Mouse (Mus musculus): ENCODE measurements at regions not wholly inside any gene's neighbourhood (a gene's known extent, or its start where the extent isn't known, plus 50 kb on each side); places are given as distances from the start of the nearest gene placed in this dataset.
A peak's percentile ranks its signal among the peaks of the same experiment; 100 is the strongest.

DNA sequence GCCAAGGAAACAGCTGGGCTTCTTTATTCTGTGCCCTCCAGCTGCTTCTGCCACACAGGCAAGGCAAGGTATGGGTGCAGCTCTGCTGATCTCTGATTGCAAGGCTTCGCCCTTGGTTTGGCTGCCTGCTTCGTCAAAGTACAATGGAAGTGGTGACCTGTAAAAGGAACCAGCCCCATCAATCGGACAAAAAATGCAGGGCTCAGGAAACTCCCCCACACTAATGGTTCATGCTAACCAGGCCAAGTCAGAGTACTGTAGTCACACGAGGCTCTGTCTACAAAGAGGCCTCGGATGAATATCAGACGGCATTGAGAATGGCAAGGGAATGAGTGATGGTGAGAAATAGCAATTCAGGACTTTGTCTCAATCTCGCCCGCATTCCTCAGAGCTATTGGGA is 433.8 kb downstream of the Meis1 start:
- no peak for DNase-seq (ENCODE audit: low spot score)
- intact Hi-C loops (cut with DNase I): no loop called here

- intact Hi-C loops (cut with DNase I): no loop called here
- DNase-seq (ENCODE audit: low spot score): no peak
Measured at GRCm38 (mm10) chr11:18582781-18583161, 436.0 kb downstream of the Meis1 start.

GRCm38 (mm10) chr11:18581997-18582780 is 436.6 kb downstream of the Meis1 start:
- DNase-seq (ENCODE audit: low spot score): no peak
- intact Hi-C loops (cut with DNase I): no loop called here

DNA sequence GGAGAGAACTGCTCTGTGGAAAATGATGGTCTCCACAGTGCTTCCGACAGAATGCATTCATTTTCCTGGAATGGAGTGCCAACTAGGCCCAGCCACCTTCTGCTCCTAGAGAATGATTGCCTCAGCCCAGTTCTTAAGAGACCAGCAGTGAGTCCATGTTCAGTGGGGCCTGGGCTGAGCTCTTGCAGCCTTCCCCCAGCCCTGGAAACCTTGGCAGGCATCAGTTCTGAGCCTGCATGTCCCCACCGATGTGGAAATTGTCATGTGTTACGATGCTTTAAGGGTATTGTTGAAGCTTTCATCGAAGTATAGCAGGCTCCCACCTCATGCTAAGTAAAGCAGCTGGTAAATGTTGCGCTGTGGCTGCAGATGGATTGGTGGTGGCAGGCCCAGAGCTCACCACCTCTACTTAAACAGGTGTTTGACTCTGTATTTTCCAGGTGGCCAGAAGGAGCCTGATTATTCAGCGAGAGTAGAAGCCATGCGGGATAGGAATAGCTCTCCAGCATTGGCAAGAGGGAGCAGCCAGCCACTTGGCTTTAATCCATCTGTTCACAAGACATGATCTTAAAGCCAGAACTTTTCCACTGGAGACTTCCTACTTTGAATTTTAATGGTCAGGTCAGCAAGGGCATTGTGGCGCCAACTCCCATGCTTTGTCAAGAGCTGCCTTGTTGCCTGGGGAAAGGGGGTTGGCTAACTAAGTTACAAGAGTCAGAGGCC is 437.5 kb downstream of the Meis1 start:
- intact Hi-C loops (cut with DNase I): no loop called here
- no peak for DNase-seq (ENCODE audit: low spot score)

GRCm38 (mm10) chr11:18571557-18572209 is 447.1 kb downstream of the Meis1 start:
- intact Hi-C loops (cut with DNase I): no loop called here
- no peak for DNase-seq (ENCODE audit: low spot score)

- intact Hi-C loops (cut with DNase I): no loop called here
- no peak for DNase-seq (ENCODE audit: low spot score)
Measured at GRCm38 (mm10) chr11:18563011-18563410, 455.8 kb downstream of the Meis1 start.

DNA sequence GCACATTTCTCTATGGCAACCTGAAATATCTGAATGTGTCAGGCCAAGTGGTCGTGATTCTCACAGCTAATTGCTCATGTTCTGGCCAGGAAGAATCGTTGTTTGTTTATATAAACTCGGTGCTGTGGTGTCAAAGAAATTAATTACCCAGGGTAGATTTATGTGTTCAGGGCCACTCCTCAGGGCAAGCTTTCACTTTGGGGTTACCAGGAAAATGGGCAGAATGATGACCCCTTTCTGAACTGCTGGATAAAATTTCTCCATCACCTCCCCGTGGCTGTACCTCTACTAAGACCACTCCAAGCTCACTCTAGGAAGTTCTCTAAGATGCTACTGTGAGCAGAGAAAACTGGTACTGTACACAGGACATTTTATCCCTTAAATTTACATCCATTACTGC is 460.1 kb downstream of the Meis1 start:
- intact Hi-C loops (cut with DNase I): no loop called here
- no peak for DNase-seq (ENCODE audit: low spot score)

DNA sequence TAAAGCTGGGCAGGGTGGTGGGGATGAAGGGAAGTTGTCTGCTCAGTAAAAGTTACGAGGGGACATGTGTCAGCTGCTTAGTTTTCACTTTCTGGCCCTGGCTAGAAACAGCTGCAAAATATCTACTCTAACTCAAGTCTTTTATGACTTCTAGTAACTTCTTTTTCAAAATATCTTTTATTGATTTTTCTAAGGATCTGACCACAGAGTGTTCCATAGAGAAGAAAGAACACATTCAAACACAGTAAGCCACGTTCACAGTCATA is 483.3 kb downstream of the Meis1 start:
- intact Hi-C loops (cut with DNase I): no loop called here

GRCm38 (mm10) chr11:18534807-18535591 is 483.8 kb downstream of the Meis1 start:
- intact Hi-C loops (cut with DNase I): no loop called here
- no peak for DNase-seq (ENCODE audit: low spot score)

More for the DNA sequence above, 483.3 kb downstream of the Meis1 start:
- no peak for DNase-seq (ENCODE audit: low spot score)

- DNase-seq (ENCODE audit: low spot score): peak; percentile 1
Measured at GRCm38 (mm10) chr11:18531264-18532110, 487.3 kb downstream of the Meis1 start.

DNA sequence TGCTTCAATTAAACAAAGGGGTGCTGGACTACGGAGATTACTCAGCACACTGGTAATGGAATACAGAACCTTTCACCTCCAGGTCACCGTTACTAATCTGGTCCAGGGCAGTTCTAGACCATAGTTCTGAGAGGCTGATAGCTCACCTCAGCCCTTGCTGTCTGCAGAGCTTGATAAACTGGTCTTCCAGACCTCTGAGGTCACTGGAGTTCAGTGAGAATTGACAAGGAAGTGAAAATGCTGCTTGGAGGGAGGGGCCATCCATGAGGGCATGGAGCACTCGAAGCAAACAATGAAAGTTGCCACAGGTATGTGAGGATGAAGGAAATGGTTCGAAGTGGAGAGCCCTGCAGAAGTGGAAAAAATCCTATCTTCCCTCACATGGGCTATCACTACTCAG is 490.2 kb downstream of the Meis1 start:
- intact Hi-C loops (cut with DNase I): no loop called here
- no peak for DNase-seq (ENCODE audit: low spot score)

More at GRCm38 (mm10) chr11:18531264-18532110, 487.3 kb downstream of the Meis1 start:
- intact Hi-C loops (cut with DNase I): no loop called here

DNA sequence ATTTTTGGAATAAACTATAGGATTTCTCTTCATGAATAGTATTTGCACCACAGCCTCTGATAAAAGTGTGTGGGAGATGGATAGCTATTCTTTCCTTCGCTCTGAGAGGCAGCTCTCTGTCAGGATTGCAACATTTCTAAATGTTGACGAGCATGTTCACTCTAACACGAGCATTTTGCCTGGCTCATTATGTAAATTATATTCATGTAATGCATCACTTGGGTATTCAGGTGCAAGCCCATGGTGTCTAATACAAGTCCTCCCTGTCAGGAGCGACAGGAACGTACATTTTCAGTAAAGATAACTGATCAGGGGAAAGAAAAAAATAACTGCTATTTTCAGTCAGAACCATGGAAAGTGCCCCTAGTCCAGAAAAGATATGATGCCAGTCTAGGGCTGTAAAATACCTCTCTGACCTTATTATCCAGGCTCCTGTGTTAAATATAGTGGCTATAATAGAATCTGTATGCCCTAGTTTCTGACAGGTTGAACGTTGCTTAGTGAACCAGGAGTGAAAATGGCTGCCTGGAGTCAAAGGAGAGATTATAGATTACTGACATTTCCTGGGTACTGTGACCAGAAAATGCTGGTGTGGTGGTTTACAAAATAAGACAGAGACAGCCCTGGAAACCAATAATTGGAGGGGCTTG is 523.6 kb downstream of the Meis1 start:
- no peak for DNase-seq (ENCODE audit: low spot score)
- intact Hi-C loops (cut with DNase I): no loop called here

GRCm38 (mm10) chr11:18493981-18494380 is 524.8 kb downstream of the Meis1 start:
- intact Hi-C loops (cut with DNase I): no loop called here

GRCm38 (mm10) chr11:18493086-18493485 is 525.7 kb downstream of the Meis1 start:
- intact Hi-C loops (cut with DNase I): no loop called here

More at GRCm38 (mm10) chr11:18493981-18494380, 524.8 kb downstream of the Meis1 start:
- no peak for DNase-seq (ENCODE audit: low spot score)

GRCm38 (mm10) chr11:18489517-18490256 is 529.1 kb downstream of the Meis1 start:
- intact Hi-C loops (cut with DNase I): no loop called here

More at GRCm38 (mm10) chr11:18493086-18493485, 525.7 kb downstream of the Meis1 start:
- no peak for DNase-seq (ENCODE audit: low spot score)

GRCm38 (mm10) chr11:18478841-18479240 is 525.2 kb upstream of the Etaa1 start:
- intact Hi-C loops (cut with DNase I): no loop called here
- DNase-seq (ENCODE audit: low spot score): no peak

More at GRCm38 (mm10) chr11:18489517-18490256, 529.1 kb downstream of the Meis1 start:
- DNase-seq (ENCODE audit: low spot score): no peak

DNA sequence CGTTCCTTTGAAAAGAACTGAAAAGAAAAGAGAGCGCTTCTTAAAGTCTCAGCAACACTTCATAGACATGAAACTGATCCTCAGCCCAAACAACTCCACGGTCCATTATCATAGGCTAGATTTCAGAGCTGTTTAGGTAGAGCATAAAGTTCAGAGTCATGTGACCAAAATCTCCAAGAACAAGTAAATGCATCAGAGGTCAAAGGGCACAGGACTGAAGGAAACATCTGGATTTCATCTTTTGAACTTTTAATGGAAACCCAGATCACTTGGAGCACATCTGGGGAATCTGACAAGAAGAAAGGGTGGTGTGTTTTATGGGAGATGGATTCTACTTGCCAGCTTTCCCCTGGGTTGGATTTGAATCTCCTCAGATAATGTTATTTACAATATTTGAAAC is 497.6 kb upstream of the Etaa1 start:
- intact Hi-C loops (cut with DNase I): no loop called here
- DNase-seq (ENCODE audit: low spot score): no peak

GRCm38 (mm10) chr11:18448879-18449278 is 495.2 kb upstream of the Etaa1 start:
- no peak for DNase-seq (ENCODE audit: low spot score)
- intact Hi-C loops (cut with DNase I): no loop called here

Data from heart, postnatal 25 days (tissue).